Mouse (Mus musculus): Measurements from ENCODE around the gene Sh3bp5. TPM values are rescaled to one million over a fixed set of nuclear protein-coding genes. Genes with fewer than 3 reads are reported as not detected.

The Sh3bp5 gene
- total and polyA plus RNA-seq, 3 experiments = 0.22 to 0.33 TPM; not detected in 1

GRCm38 (mm10) chr14:31407911-31408604 lies 27.8 kb downstream of the Sh3bp5 start:
- peaks cover 45% of the 10 kb centered on the region for H3K27me3 ChIP-seq (ENCODE audit: insufficient read depth, low read length)
- no peaks in the 10 kb centered on the region for H3K9me3 ChIP-seq (replicated peaks)
- ATAC-seq (ENCODE audit: extremely low read depth, insufficient number of reproducible peaks, low FRiP score, poor library complexity, severe bottlenecking) = no peak
- no peaks in the 10 kb centered on the region for H3K36me3 ChIP-seq (replicated peaks)
- no peak for DNase-seq (ENCODE audit: low spot score)
- peaks cover 62% of the 10 kb centered on the region for H3K4me1 ChIP-seq (ENCODE audit: insufficient read depth, low read depth, low read length)
- no peak overlapping the region for H3K4me3 ChIP-seq (ENCODE audit: low read depth, low read length)
- no peak for TF ChIP-seq GATA2 (IDR thresholded peaks at IDR 0.05; ENCODE audit: borderline replicate concordance, low read depth, low read length)
- TF ChIP-seq GATA1 (IDR thresholded peaks at IDR 0.05; ENCODE audit: borderline replicate concordance, low read length) = no peak
- TF ChIP-seq POLR2AphosphoS5 (IDR thresholded peaks at IDR 0.05; ENCODE audit: insufficient replicate concordance, low read depth, low read length) = no peak
- TF ChIP-seq TAL1 (conservative IDR thresholded peaks at IDR 0.05; ENCODE audit: low read depth, low read length) = no peak
- TF ChIP-seq CTCF (IDR thresholded peaks at IDR 0.05; ENCODE audit: low read depth, low read length) = no peak

DNA sequence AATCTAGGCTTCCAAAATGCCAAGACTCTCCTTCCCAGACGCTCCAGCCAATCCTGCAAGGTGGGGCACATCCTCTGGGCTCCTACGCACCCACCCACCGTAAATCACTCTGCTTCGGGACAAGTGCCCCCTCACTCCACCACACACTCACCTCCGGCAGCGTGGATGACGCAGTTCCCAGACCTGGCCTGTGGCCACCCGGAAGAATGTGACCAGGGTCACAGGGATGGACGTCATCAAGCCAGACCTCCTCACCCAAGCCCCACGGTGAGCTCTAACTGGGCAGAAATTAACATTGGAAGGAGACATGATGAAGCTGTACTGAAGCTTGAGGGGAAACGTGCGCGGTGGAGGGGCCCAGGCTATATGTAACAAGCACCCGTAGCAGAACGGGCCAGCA lies 28.7 kb downstream of the Sh3bp5 start:
- DNase-seq (ENCODE audit: low spot score) (no peak), ATAC-seq (ENCODE audit: extremely low read depth, insufficient number of reproducible peaks, low FRiP score, poor library complexity, severe bottlenecking) (no peak)
- H3K27me3 ChIP-seq (ENCODE audit: insufficient read depth, low read length) = peaks cover 38% of the 10 kb centered on the region
- no peak for TF ChIP-seq GATA2 (IDR thresholded peaks at IDR 0.05; ENCODE audit: borderline replicate concordance, low read depth, low read length)
- TF ChIP-seq GATA1 (IDR thresholded peaks at IDR 0.05; ENCODE audit: borderline replicate concordance, low read length) = no peak
- TF ChIP-seq POLR2AphosphoS5 (IDR thresholded peaks at IDR 0.05; ENCODE audit: insufficient replicate concordance, low read depth, low read length) = no peak
- TF ChIP-seq CTCF (IDR thresholded peaks at IDR 0.05; ENCODE audit: low read depth, low read length) = no peak
- no peak for TF ChIP-seq TAL1 (conservative IDR thresholded peaks at IDR 0.05; ENCODE audit: low read depth, low read length)
- H3K9me3 ChIP-seq (replicated peaks) = no peaks in the 10 kb centered on the region
- H3K4me1 ChIP-seq (ENCODE audit: insufficient read depth, low read depth, low read length) = peaks cover 62% of the 10 kb centered on the region
- no peaks in the 10 kb centered on the region for H3K36me3 ChIP-seq (replicated peaks)
- no peak overlapping the region for H3K4me3 ChIP-seq (ENCODE audit: low read depth, low read length)

DNA sequence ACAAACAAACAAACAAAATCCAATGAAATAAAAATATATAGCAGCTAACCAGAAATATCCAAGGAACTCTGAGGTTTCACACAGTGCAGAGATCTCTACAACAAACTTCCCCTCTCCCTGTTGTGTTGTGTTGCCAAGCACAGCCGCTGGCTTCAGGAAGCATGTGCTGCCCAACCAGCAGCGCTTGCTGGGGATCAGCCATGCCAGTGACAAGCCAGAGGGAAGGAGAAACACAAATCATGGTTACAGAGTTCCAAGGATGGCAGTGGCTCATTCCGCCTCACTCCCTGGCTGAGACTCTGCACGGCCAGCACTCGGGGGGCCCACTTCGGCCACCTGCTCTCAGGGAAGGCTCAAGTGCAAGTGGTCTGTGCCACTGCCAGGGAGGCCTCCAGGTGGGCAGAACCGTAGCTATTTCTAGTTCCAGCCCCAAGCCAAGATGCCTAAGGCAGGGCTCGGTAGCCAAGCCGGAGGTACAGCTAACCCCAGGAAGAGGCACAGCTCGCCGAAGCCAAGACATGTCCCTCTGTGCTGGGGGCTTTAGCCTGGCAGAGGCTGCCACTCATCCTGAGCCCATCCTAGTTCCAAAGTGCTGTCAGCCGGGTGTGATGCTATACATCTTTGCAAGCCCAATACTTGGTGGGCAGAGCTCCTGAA lies 29.6 kb downstream of the Sh3bp5 start:
- Histone ChIP-seq H3K36me3 (replicated peaks) (no peaks in the 10 kb centered on the region), H3K27me3 (ENCODE audit: insufficient read depth, low read length) (peaks cover 31% of the 10 kb centered on the region), H3K4me1 (ENCODE audit: insufficient read depth, low read depth, low read length) (peaks cover 68% of the 10 kb centered on the region), H3K9me3 (replicated peaks) (no peaks in the 10 kb centered on the region), H3K4me3 (ENCODE audit: low read depth, low read length) (no peak overlapping the region)
- ATAC-seq (ENCODE audit: extremely low read depth, insufficient number of reproducible peaks, low FRiP score, poor library complexity, severe bottlenecking) = no peak
- no peak for DNase-seq (ENCODE audit: low spot score)
- TF ChIP-seq CTCF (IDR thresholded peaks at IDR 0.05; ENCODE audit: low read depth, low read length) = no peak
- no peak for TF ChIP-seq GATA1 (IDR thresholded peaks at IDR 0.05; ENCODE audit: borderline replicate concordance, low read length)
- no peak for TF ChIP-seq GATA2 (IDR thresholded peaks at IDR 0.05; ENCODE audit: borderline replicate concordance, low read depth, low read length)
- TF ChIP-seq POLR2AphosphoS5 (IDR thresholded peaks at IDR 0.05; ENCODE audit: insufficient replicate concordance, low read depth, low read length) = no peak
- no peak for TF ChIP-seq TAL1 (conservative IDR thresholded peaks at IDR 0.05; ENCODE audit: low read depth, low read length)

DNA sequence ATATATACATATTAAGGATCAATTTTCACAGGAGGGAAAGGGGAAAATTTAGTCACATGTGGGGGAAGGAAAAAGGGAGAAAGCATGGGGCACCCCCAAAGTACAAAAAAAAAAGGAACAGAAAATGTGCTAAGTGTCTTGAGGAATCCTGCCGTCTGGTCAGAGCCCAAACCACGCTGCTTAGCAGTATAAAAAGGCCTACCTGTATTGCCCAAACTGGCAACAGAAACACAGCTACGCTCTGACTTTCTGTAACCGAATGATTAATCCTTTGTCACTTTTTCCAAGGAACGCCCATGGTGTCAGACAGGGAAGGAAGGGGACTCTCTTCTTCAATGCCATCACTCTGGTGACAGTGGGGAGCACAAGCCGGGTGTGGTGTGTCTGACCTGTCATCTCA lies 30.2 kb downstream of the Sh3bp5 start:
- no peak for TF ChIP-seq GATA2 (IDR thresholded peaks at IDR 0.05; ENCODE audit: borderline replicate concordance, low read depth, low read length)
- TF ChIP-seq CTCF (IDR thresholded peaks at IDR 0.05; ENCODE audit: low read depth, low read length) = no peak
- TF ChIP-seq GATA1 (IDR thresholded peaks at IDR 0.05; ENCODE audit: borderline replicate concordance, low read length) = no peak
- no peak for TF ChIP-seq POLR2AphosphoS5 (IDR thresholded peaks at IDR 0.05; ENCODE audit: insufficient replicate concordance, low read depth, low read length)
- no peak for TF ChIP-seq TAL1 (conservative IDR thresholded peaks at IDR 0.05; ENCODE audit: low read depth, low read length)
- ATAC-seq (ENCODE audit: extremely low read depth, insufficient number of reproducible peaks, low FRiP score, poor library complexity, severe bottlenecking) (no peak), DNase-seq (ENCODE audit: low spot score) (no peak)
- Histone ChIP-seq H3K9me3 (replicated peaks) (no peaks in the 10 kb centered on the region), H3K27me3 (ENCODE audit: insufficient read depth, low read length) (peaks cover 25% of the 10 kb centered on the region), H3K4me3 (ENCODE audit: low read depth, low read length) (no peak overlapping the region), H3K36me3 (replicated peaks) (no peaks in the 10 kb centered on the region), H3K4me1 (ENCODE audit: insufficient read depth, low read depth, low read length) (peaks cover 70% of the 10 kb centered on the region)

- Histone ChIP-seq H3K36me3 (replicated peaks) (no peaks in the 10 kb centered on the region), H3K4me3 (ENCODE audit: low read depth, low read length) (no peak overlapping the region), H3K4me1 (ENCODE audit: insufficient read depth, low read depth, low read length) (peaks cover 70% of the 10 kb centered on the region), H3K9me3 (replicated peaks) (no peaks in the 10 kb centered on the region), H3K27me3 (ENCODE audit: insufficient read depth, low read length) (peaks cover 24% of the 10 kb centered on the region)
- ATAC-seq (ENCODE audit: extremely low read depth, insufficient number of reproducible peaks, low FRiP score, poor library complexity, severe bottlenecking) = no peak
- TF ChIP-seq TAL1 (conservative IDR thresholded peaks at IDR 0.05; ENCODE audit: low read depth, low read length) (no peak), GATA1 (IDR thresholded peaks at IDR 0.05; ENCODE audit: borderline replicate concordance, low read length) (no peak), GATA2 (IDR thresholded peaks at IDR 0.05; ENCODE audit: borderline replicate concordance, low read depth, low read length) (no peak), POLR2AphosphoS5 (IDR thresholded peaks at IDR 0.05; ENCODE audit: insufficient replicate concordance, low read depth, low read length) (no peak), CTCF (IDR thresholded peaks at IDR 0.05; ENCODE audit: low read depth, low read length) (no peak)
- DNase-seq (ENCODE audit: low spot score) = no peak
Measured at GRCm38 (mm10) chr14:31404663-31405062, 31.2 kb downstream of the Sh3bp5 start.

DNA sequence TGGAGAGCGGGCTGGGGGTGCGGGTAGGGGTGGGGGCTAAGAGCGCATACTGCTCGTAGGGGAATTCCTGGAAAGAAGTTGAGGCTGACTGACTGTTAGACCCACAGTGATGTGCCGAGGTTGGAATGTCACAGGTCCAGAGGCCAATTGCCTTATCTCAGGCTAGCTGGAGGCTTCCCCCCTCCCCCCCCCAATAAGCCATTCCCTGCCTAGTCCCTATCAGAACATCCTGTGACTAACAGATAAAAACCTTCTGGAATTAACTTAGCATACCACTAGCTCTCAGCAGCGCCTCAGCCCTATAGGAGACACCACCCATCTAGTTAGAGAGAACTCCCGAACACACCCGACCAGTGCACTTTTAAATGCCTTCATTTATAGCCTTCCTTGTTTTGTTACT lies 31.9 kb downstream of the Sh3bp5 start:
- Histone ChIP-seq H3K27me3 (ENCODE audit: insufficient read depth, low read length) (peaks cover 21% of the 10 kb centered on the region), H3K4me1 (ENCODE audit: insufficient read depth, low read depth, low read length) (peaks cover 72% of the 10 kb centered on the region), H3K9me3 (replicated peaks) (no peaks in the 10 kb centered on the region), H3K36me3 (replicated peaks) (no peaks in the 10 kb centered on the region), H3K4me3 (ENCODE audit: low read depth, low read length) (peak overlapping the region; percentile 50; the same call in 1 of the 2 replicates)
- TF ChIP-seq GATA2 (IDR thresholded peaks at IDR 0.05; ENCODE audit: borderline replicate concordance, low read depth, low read length) (no peak), TAL1 (conservative IDR thresholded peaks at IDR 0.05; ENCODE audit: low read depth, low read length) (peak; percentile 53)
- DNase-seq (ENCODE audit: low spot score) (peak; percentile 32), ATAC-seq (ENCODE audit: extremely low read depth, insufficient number of reproducible peaks, low FRiP score, poor library complexity, severe bottlenecking) (peak; percentile 57; the same call in 1 of the 2 replicates)

Measured in G1E (cell line).